Mouse (Mus musculus) liver, adult 2 months (tissue): ENCODE measurements around the gene Il1rap.

Source experiments
- CTCF ChIP-seq: fragments of 200-500 bp; IDR thresholded peaks from 2 replicates; pipeline ENCODE4 v1.5.1; 2011; ENCODE audit warnings: low read depth, low read length, control low read depth
- POLR2A ChIP-seq: fragments of 200-500 bp; IDR thresholded peaks from 2 replicates; pipeline ENCODE4 v1.6.1; 2011; ENCODE audit warnings: low read length, control low read depth; ENCODE audit not compliant: insufficient read depth; ENCODE audit errors: extremely low read depth

DNA sequence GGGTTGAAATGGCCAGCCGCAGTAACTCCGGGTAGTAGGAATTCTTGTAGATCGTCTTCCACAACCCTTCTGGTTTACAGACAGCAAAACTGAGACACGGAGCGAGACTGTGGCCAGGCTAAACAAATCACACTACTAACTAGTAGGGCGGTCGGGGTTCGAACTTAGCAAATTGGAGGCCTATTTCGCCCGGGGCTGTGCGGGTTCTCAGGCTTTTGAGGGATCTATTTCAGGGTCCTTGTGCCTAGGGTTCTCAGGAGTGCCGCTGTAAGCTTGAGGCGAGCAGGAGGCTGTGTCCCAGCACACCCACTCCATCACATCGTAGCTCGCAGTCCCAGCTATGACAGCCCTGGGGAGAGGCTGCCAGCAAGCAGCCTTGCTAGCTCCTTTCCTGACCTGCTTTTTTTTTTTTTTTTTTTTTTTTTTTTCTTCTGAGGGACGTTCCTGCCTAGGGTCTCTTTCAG is 441 bp downstream of the Il1rap start:
- no peak for TF ChIP-seq POLR2A
- no peak for TF ChIP-seq CTCF
